ENCODE assay signal across 31 mouse cellular contexts in genomic region chr11:103610772-103611171, GRCm38 (mm10). TPM values are rescaled to one million over a fixed set of nuclear protein-coding genes. Genes with fewer than 3 reads are reported as not detected.
"Had no signal": no experiment of that assay in that cellular context is flagged by ENCODE, and none has a peak within 500 bp of the region (broad histone marks: within the 10 kb centered on the region; RNA-seq: fewer than 3 reads in every experiment).

No protein-coding gene starts in this region.

- H3K27ac ChIP-seq: embryonic facial prominence, embryonic 10.5 days; embryonic facial prominence, embryonic 12.5 days; embryonic facial prominence, embryonic 13.5 days; embryonic facial prominence, embryonic 15.5 days; forebrain, embryonic 10.5 days; forebrain, embryonic 12.5 days; forebrain, embryonic 13.5 days; forebrain, embryonic 15.5 days; gastrocnemius, adult 2 months; heart, adult 2 months; heart, embryonic 10.5 days had no signal

- H3K9ac ChIP-seq: embryonic facial prominence, embryonic 12.5 days; embryonic facial prominence, embryonic 13.5 days; embryonic facial prominence, embryonic 15.5 days; forebrain, embryonic 12.5 days; forebrain, embryonic 13.5 days; forebrain, embryonic 15.5 days; forebrain, postnatal 0 days; heart, embryonic 12.5 days had no signal

- H3K9me3 ChIP-seq: embryonic facial prominence, embryonic 10.5 days; embryonic facial prominence, embryonic 12.5 days; embryonic facial prominence, embryonic 13.5 days; embryonic facial prominence, embryonic 15.5 days; forebrain, embryonic 10.5 days; forebrain, embryonic 12.5 days; forebrain, embryonic 13.5 days; forebrain, embryonic 15.5 days; heart, embryonic 10.5 days; heart, embryonic 12.5 days had no signal

- H3K36me3 ChIP-seq: embryonic facial prominence, embryonic 10.5 days; embryonic facial prominence, embryonic 12.5 days; embryonic facial prominence, embryonic 13.5 days; embryonic facial prominence, embryonic 15.5 days; forebrain, embryonic 10.5 days; forebrain, embryonic 12.5 days; forebrain, embryonic 15.5 days; heart, embryonic 10.5 days; heart, embryonic 12.5 days had no signal

- ATAC-seq: forebrain, embryonic 13.5 days; forebrain, embryonic 14.5 days; forebrain, embryonic 15.5 days; forebrain, embryonic 16.5 days; forebrain, postnatal 0 days had no signal

- H3K4me3 ChIP-seq: embryonic facial prominence, embryonic 10.5 days; embryonic facial prominence, embryonic 12.5 days; embryonic facial prominence, embryonic 13.5 days; embryonic facial prominence, embryonic 15.5 days; erythroblast, embryonic 14.5 days; forebrain, embryonic 10.5 days; forebrain, embryonic 12.5 days; forebrain, embryonic 13.5 days; forebrain, embryonic 15.5 days; gastrocnemius, adult 2 months; heart, adult 2 months; heart, embryonic 10.5 days; heart, embryonic 12.5 days had no signal

- DNase-seq: cerebellum, postnatal 14 days; cerebellum, postnatal 25 days; cerebellum, postnatal 36 days; embryo, embryonic 11 days; forebrain, postnatal 0 days; gastrocnemius, adult 2 months; gastrocnemius, postnatal 10 days; gastrocnemius, postnatal 14 days; gastrocnemius, postnatal 25 days; gastrocnemius, postnatal 36 days; heart, adult 11 months; heart, adult 18-20 months; heart, adult 2 months had no signal

- H3K4me1 ChIP-seq: embryonic facial prominence, embryonic 10.5 days; embryonic facial prominence, embryonic 12.5 days; embryonic facial prominence, embryonic 13.5 days; embryonic facial prominence, embryonic 15.5 days; forebrain, embryonic 10.5 days; forebrain, embryonic 12.5 days; forebrain, embryonic 13.5 days; forebrain, embryonic 15.5 days; heart, embryonic 10.5 days; heart, embryonic 12.5 days had no signal

RNA-seq across cellular contexts. Expression of gene Gm884, which starts 10.2 kb away (rescaled TPM):
- total RNA-seq: common myeloid progenitor, adult 5-6 weeks; forebrain, postnatal 0 days; gastrocnemius, adult 18-20 months; gastrocnemius, adult 2 months; gastrocnemius, adult 8-10 months; gastrocnemius, postnatal 10 days; gastrocnemius, postnatal 14 days; gastrocnemius, postnatal 25 days; gastrocnemius, postnatal 36 days; gastrocnemius, postnatal 4 days; heart, adult 18-20 months; heart, adult 2 months; heart, adult 8-10 months had no signal

RNA-seq across cellular contexts. Expression of gene Lyzl6, which starts 27.9 kb away (rescaled TPM):
- total RNA-seq: common myeloid progenitor, adult 5-6 weeks; forebrain, postnatal 0 days; gastrocnemius, adult 18-20 months; gastrocnemius, adult 2 months; gastrocnemius, adult 8-10 months; gastrocnemius, postnatal 10 days; gastrocnemius, postnatal 14 days; gastrocnemius, postnatal 25 days; gastrocnemius, postnatal 36 days; gastrocnemius, postnatal 4 days; heart, adult 18-20 months; heart, adult 2 months; heart, adult 8-10 months had no signal

RNA-seq across cellular contexts. Expression of gene Rprml, which starts 38.6 kb away (rescaled TPM):
- total RNA-seq: common myeloid progenitor, adult 5-6 weeks; gastrocnemius, adult 18-20 months; gastrocnemius, adult 2 months; gastrocnemius, postnatal 10 days; gastrocnemius, postnatal 14 days; gastrocnemius, postnatal 25 days; gastrocnemius, postnatal 36 days; heart, adult 18-20 months; heart, adult 2 months; heart, adult 8-10 months had no signal
